Mouse (Mus musculus): ENCODE measurements around the gene Dab1.
A peak's percentile ranks its signal among the peaks of the same experiment; 100 is the strongest.

Gene Dab1

GRCm38 (mm10) chr4:103702137-103702536 lies 83.0 kb downstream of the Dab1 start:
- DNase-seq: peak; percentile 27

DNA sequence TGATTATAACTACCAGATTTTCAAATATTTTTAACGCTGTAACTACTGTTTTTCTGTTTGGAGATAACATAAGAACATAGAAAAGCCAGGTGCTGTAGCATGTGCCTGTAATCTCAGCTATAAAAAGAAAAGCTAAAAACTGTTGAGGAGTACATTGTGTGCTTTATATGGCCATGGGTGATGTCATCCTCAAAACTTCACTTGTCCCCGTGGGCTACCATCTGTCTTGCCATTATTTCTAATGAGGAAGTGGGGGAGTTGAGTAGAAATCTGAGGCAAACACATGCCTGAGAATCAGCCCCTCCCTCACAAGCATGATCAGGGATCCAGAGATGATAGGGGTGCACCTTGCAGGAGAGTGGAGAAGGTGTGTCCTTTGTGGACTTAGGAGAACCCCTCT lies 85.3 kb downstream of the Dab1 start:
- DNase-seq: no peak

DNA sequence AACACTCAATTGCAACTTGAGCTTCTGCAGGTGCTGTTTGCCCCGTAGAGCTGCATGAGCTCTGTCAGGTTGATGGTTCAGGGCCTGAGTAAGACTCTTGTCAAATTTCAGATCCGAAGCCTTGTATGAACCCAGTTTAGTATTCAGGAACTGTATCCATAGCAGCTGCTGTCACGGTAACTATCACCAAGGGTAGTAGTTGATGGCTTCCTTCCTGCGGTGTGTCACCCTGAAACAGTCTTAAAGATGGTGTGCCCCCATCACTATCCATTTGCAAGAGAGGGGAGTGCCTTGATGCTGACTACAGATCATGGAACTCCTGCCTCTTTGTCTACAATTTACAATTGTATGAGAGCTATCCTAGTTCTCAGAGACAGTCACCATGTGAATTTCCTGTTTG lies 87.3 kb downstream of the Dab1 start:
- DNase-seq: no peak

- no peak for DNase-seq
Measured at GRCm38 (mm10) chr4:103707140-103707539, 88.0 kb downstream of the Dab1 start.

GRCm38 (mm10) chr4:103711353-103711752 lies 92.2 kb downstream of the Dab1 start:
- no peak for DNase-seq

DNA sequence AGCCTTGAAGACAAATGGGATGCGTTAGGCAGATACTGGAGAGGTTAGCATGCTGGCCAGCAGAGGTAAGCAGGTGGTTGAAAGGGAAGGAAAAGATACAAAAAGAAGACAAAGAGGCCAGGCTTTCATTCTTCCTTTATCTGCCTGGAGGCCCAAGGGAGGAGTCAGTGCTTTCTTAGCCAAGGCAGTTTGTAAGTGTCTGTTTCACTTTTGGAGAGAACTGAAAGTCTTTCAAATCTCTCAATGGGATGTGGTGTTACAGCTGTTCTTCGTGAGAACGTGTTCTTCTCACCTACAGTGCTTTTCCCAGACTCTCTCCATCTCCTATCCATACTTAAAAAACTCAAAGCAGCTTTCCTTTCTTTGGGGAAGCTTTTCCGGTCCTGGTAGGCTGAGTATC lies 94.8 kb downstream of the Dab1 start:
- no peak for DNase-seq

GRCm38 (mm10) chr4:103714991-103715390 lies 95.8 kb downstream of the Dab1 start:
- DNase-seq: no peak

DNA sequence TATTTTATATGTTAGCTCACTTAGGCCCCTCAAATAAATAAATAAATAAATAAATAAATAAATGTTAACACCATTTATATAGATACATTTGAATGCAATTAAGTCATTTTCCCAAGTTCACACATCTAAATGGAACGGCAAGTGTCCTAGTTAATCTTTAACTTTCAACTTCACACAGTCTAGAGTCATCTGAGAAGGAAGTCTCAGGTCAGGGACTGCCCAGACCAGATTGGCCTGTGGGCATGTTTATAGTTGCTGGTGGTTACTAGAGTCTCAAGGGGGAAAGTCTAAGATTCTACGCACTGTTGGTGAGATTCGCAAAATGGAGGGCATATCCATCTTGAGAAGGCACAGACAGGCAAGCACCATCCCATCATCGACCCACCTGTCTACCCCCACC lies 96.4 kb downstream of the Dab1 start:
- no peak for DNase-seq

- DNase-seq: no peak
Measured at GRCm38 (mm10) chr4:103722738-103723137, 103.6 kb downstream of the Dab1 start.

- DNase-seq: no peak
Measured at GRCm38 (mm10) chr4:103726486-103726885, 107.3 kb downstream of the Dab1 start.

GRCm38 (mm10) chr4:103737185-103737584 lies 118.0 kb downstream of the Dab1 start:
- DNase-seq: no peak

GRCm38 (mm10) chr4:103751249-103751855 lies 132.2 kb downstream of the Dab1 start:
- no peak for DNase-seq

DNA sequence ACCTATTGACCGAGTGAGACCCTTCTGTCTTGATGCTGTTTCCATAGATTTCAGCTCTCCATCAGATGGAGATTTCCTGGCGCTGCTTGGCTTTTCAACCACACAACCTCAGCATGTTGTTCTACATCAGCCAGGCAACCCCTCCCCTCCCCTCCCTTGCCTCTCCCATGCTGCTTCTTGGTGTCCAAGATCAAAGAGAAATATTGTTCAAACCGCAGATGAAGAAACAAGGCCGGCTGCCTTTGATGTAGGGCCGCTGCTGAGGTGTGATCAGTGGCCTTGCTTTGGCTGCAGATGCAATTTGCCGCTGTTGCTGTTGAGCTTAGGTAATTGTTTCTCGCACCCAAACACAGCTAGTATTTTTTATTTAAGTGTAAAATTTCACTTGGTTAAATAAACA lies 135.4 kb downstream of the Dab1 start:
- DNase-seq: no peak

- DNase-seq: no peak
Measured at GRCm38 (mm10) chr4:103757241-103757640, 138.1 kb downstream of the Dab1 start.

DNA sequence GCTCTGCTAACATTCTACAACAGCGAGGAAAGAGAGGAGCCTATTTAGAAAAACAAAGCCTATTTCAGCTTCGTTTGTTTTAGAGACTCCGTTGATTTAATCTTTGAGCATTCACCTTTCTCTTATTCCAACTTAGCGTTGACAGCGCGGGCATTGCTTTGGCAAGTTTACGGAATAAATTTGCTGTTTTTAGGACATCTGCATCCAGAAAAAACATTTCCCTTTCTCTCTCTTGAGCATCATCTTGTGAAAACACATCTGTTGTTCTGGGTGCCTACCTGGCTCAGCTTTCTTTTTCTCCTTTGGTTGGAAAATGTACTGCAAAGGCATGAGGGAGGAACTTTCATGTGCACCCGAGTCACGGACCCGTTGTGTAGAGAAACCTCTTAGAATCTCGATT lies 143.3 kb downstream of the Dab1 start:
- DNase-seq: no peak

- DNase-seq: no peak
Measured at GRCm38 (mm10) chr4:103775712-103776111, 156.6 kb downstream of the Dab1 start.

- DNase-seq: peak; percentile 47
Measured at GRCm38 (mm10) chr4:103781398-103781797, 162.2 kb downstream of the Dab1 start.

DNA sequence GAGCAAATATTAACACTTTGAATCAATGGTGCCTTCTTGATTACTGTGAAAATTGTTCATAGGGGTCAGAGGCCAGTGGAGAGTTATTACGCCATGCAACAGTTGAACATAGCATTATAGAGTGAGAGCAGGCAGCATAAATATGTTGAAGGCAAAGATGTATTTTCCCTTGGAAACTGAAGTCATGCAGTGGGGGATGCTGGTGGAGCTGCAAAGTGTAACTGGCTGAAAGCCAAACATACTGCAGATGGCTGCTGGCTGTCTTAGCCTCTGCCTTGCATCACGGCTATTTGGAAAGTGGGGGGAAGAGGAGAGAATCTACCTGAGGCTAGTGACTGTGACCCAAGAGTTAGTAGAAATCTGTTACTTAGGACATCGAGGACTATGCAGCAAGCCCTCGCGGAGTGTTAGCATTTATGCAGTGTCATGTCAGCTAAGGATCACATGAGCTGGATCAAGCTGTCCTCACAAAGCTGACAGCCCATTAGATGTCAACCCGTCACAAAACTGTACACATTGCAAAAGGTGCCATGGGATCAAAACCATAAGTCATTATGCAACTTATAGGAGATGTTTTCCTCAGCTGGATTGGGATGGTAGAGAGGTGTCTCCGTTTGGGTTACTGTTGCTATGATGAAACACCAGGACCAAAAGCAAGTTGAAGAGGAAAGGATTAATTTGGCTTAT lies 164.5 kb downstream of the Dab1 start:
- no peak for DNase-seq

DNA sequence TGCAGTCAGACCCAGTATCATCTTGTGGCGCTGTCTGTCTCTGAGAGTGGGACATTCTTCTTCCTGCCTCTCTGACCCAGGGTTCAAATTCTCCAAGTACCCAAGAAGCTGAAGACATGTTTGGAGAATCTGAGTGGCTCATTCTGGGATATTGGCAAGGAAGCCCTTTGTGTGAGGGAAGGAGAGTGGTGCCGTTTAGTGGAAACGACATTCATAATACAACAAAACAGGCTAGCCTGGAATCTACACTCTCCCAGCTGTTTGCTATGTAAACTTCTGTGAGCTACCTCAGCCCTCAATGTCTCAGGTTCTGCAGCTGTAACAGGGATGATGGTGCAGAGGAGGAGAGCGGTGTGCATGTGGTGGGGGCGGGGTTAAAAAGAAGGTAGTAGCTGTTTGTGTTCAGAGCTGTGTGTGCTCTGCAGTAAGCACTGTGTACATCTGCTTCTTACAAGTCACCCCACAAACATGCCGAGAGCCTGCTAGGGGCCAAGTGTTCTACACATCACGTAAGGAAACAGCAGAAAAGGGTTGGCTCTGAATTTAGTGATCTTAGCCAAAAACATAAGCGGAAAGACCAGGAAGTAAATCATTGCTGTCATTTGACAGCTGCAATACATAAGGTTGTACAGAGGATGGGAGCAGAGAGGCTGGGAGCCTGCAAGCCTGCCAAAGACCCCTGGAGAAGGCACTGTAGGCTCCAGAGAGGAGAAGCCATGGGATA lies 174.6 kb downstream of the Dab1 start:
- DNase-seq: peak; percentile 6

- no peak for DNase-seq
Measured at GRCm38 (mm10) chr4:103796416-103796815, 177.3 kb downstream of the Dab1 start.

- no peak for DNase-seq
Measured at GRCm38 (mm10) chr4:103802439-103802838, 183.3 kb downstream of the Dab1 start.

DNA sequence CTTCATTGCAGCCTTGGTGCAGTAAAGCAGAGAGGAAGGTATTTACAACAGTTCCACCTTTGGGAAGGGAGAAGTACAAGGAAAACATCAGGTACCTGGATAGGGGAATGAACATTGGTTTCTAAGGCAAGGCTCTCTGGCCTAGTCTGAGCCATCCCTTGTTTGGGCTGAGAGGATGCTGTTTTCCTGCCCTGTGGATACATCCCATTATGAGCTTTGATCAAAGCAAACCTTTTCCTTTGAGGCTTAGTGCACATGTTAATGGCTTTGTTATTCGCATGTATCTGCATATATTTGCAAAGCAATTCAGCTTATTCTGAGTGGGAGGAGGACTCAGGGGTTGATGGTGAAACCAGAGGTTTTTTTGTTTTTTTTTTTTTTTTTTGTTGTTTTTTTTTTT lies 185.3 kb downstream of the Dab1 start:
- no peak for DNase-seq

- no peak for DNase-seq
Measured at GRCm38 (mm10) chr4:103822669-103823068, 203.5 kb downstream of the Dab1 start.

DNA sequence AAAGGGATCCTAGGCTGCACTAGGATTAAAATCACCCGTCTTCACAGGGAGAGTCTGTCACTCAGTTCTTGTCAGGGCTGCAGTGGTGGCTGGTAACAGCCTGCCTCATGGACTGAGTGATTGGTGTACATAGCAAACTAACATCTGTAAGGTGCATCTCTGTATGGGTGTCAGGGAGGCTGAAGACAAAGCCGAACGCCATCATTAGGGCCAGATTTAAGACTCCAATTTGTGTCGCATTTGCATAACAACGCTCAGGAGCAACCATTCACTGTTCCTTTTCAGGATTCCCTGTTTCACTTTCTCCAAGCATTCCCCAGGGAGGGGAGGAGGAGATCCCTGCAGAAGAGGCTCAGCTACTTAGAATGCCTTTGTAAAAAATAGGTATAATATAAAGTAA lies 219.2 kb downstream of the Dab1 start:
- DNase-seq: no peak

All from kidney, adult 9 months (tissue).